Mouse (Mus musculus): ENCODE results near the gene Esm1.

DNA sequence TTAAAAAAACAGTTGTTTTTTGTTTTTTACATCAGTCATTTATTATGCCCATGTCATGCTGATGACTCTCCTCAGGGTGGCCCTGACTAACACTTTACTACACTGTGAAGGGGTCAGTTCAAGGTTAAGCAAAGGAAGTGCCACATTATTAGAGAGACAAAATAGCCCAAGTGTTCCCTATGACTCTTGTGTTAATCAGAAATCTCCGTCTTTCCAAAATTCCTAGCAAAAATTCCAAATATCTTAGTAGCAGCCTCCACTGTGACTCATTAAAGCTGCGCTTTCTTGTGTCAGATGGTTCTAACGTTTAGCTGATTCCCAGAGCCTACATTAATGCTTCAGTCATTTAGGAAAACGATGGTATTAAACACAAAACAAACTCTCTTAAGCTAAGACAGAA, 7.3 kb upstream of the Esm1 start:
- TF ChIP-seq CTCF (IDR thresholded peaks at IDR 0.05) (no peak), POLR2A (IDR thresholded peaks at IDR 0.05; ENCODE audit: insufficient read depth, low read depth, low read length) (no peak), EP300 (IDR thresholded peaks at IDR 0.05; ENCODE audit: insufficient read depth, low read depth, low read length) (no peak)
